Mouse (Mus musculus) stomach, adult 2 months (tissue): Measurements from ENCODE around the gene Armcx6. TPM values are rescaled to one million over a fixed set of nuclear protein-coding genes. Genes with fewer than 3 reads are reported as not detected.

Source experiments
- polyA plus RNA-seq: library from polyadenylated mRNA; depleted of rRNA; stranded (reverse); fragments of >200 nt; gene quantifications from 2 replicates; pipeline ENCODE4 v1.2.3, GENCODE M21; 2012; rRNA removed

Armcx6 gene
- polyA plus RNA-seq: 0.33 and 0.36 TPM in 2 replicates

GRCm38 (mm10) chrX:134750764-134751592 lies at the start of gene Armcx6:
Gene Armcx6 (minus strand): TSS chrX:134751417.

GRCm38 (mm10) chrX:134756434-134757292 lies 5.4 kb upstream of the Armcx6 start, which contains the start of gene Armcx3:
Gene Armcx3 (plus strand): TSS chrX:134756595.

GRCm38 (mm10) chrX:134717752-134718308 lies 33.4 kb downstream of the Armcx6 start, which contains the start of gene Armcx1:
Gene Armcx1 (plus strand): TSS chrX:134717963.

Other genes with a start within 250 kb of the Armcx6 start
- 0.09 and 0.17 TPM in 2 replicates for gene Timm8a1, start 209.6 kb downstream of the Armcx6 start, polyA plus RNA-seq
- gene Btk, start 167.8 kb downstream of the Armcx6 start, polyA plus RNA-seq: 0.08 and 0.19 TPM in 2 replicates
- gene Rpl36a, start 165.8 kb downstream of the Armcx6 start, polyA plus RNA-seq: 4.6 and 8.8 TPM in 2 replicates
- 0.45 and 0.51 TPM in 2 replicates for gene Gla, start 150.3 kb downstream of the Armcx6 start, polyA plus RNA-seq
- 0.92 and 1.3 TPM in 2 replicates for gene Hnrnph2, start 150.2 kb downstream of the Armcx6 start, polyA plus RNA-seq
- 0.09 and 0.11 TPM in 2 replicates for gene Armcx4, start 64.9 kb downstream of the Armcx6 start, polyA plus RNA-seq
- gene Armcx1, start 33.5 kb downstream of the Armcx6 start, polyA plus RNA-seq: 0.17 and 0.42 TPM in 2 replicates
- gene Armcx3, start 5.2 kb upstream of the Armcx6 start, polyA plus RNA-seq: 0.42 and 1.4 TPM in 2 replicates
- 5.7 and 6.3 TPM in 2 replicates for gene Armcx2, start 57.8 kb upstream of the Armcx6 start, polyA plus RNA-seq
- gene Nxf2, start 213.3 kb upstream of the Armcx6 start, polyA plus RNA-seq: not detected in 2 replicates